Mouse (Mus musculus) right cerebral cortex, postnatal 36 days (tissue): ENCODE measurements around the gene Mdc1.
A peak's percentile ranks its signal among the peaks of the same experiment; 100 is the strongest.

Source experiments
- DNase-seq, 2 experiments: peaks; one replicate each; pipeline ENCODE4 v3.0.0; 2022; ENCODE audit warnings: low spot score in 2 of 2, mixed read lengths in 1 of 2

Gene Mdc1

DNA sequence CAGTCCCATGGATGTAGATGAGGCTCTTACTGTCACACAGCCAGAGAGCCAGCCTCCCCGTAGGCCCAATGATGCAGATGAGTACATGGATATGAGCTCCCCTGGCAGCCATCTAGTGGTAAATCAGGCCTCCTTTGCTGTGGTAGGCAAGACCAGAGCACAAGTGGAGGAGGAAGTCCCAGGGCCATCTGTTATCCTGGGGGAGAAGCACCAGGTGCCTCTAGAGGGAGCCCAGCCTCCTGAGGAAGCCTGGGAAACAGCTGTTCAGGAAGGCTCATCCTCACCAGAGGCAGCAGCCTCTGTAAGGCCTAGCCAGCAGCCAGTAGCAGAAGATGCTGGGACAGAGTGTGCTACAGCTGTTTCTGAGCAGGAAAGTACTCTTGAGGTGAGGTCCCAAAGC is 6.8 kb downstream of the Mdc1 start:
- DNase-seq = no peak

DNA sequence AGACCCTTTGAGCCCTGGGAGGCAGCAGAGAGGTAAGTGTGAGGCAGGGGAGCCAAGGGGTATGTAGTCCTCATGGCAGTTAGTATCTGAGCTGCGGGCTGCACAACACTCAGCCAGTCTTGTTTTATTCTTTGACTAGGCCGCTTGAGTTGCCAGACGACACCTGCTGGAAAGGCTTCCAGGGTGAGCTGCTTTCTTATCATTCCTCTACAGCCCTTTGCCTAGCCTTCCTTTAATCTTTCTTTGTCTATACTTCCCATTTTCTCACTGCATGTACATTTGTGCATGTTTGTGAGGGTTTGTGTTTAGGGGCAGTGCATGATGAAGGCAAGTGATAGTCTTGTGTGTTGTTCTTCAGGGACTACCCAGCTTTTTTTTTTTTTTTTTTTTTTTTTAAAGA is 9.7 kb downstream of the Mdc1 start:
- DNase-seq = no peak

DNA sequence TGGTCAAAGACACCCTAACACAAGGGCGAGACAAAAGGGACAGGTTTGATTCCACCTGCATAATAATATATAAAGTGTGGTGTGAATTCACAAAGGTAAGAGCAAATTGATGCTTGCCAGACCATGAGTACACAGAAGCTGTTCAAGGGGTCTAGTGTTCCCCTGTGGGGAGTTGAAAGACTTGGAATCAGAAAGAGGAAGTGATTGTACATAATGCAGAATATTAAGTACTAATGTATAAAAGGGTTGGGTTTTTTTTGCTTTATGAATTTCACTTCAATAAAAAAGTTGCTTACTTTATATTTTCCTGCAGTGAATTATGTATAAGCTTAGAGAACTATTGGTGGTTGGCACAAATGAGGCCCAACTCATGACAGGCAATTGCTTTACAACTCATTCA is 18.1 kb downstream of the Mdc1 start:
- DNase-seq = no peak

DNA sequence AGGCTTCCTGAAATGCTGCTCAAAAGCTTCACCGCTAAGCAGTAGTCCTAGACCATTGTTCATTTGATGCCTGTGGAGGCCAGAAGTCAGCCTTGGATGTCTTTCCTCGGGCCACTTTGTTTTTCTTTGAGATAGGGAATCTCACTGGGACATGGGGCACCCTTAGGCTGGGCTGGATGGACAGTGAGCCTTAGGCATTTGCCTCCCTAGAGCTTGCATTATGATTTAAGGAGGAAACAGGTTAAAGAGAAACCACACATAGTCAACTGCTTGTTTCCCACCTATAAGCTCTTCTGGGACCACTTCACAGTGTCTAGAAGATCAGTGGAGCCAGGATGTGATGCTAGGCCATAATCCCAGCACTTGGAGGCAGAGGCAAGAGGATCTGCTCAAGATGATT is 18.5 kb downstream of the Mdc1 start:
- no peak for DNase-seq

DNA sequence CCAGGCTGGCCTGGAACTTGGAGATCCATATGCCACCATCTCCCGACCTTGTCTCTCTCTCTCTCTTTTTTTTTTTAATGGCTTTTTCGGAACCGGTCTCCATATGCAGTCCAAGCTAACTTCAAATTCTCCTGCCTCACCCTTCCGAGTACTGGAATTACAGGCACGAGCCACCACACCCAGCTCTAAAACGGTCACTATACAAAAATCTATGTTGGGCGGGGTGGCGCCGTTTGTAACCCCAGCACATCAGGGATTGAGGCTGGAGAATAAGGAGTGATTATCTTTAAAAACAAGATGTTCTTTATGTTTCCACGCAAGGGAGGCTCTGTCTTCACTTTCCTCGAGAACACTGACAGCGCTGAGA is 19.5 kb downstream of the Mdc1 start:
- no peak for DNase-seq

DNA sequence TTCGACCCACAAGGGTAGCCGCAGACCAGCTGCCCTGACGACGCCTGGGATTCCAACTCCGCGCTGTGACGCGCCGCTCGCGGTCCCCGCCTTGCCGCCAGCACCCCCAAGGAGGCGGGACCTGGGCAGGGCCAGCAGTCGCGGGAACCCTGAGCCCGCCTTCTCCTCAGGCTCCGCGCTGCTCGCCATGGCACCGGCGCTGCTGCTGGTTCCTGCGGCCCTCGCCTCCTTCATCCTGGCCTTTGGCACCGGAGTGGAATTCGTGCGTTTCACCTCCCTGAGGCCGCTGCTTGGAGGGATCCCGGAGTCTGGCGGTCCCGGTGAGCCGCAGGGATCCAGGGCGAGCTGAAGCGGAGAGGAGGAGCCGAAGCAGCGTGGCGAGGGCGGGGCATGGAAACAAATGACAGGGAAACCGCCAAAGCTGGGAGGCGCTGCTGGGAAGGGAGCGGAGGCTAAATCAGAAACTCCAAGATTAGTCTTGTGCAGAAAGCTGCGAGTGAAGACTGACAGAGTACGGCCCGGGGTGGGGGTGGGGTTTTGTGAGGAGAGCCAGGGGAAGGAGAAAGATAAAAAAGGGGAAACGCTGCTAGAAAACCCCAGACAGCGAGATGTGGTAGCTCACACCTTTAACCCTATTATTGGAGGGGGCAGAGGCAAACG is 20.0 kb downstream of the Mdc1 start, which contains the start of gene Nrm:
TSS of gene Nrm (plus strand) at position 121 of the 660 bp plus-strand sequence.
- DNase-seq = peak; percentile 85 to 86

DNA sequence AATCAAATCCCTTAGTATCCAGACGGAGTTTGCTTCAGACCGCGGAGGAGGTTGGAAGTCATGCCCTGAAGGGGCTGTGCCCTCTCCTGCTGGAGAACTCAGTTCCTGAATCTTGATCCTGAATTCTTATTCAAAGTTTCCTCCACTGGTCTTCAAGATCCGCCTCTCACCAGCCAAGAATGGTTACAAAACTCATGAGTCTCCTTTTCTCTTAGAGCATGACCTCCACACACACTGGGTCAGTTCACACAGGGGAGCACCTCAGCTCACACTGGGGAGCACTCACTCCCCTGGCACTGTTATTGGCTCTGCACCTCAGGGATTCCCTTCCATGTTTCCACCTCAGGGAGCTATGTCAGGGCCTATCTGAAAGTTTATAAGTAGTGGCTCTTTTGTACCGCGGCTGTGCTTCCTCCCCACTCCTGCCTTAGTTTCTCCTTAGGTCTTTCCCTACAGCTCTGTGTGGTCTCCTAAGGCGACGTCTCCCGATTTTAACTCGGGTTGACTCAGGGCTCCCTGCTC is 23.6 kb downstream of the Mdc1 start:
- DNase-seq = no peak

DNA sequence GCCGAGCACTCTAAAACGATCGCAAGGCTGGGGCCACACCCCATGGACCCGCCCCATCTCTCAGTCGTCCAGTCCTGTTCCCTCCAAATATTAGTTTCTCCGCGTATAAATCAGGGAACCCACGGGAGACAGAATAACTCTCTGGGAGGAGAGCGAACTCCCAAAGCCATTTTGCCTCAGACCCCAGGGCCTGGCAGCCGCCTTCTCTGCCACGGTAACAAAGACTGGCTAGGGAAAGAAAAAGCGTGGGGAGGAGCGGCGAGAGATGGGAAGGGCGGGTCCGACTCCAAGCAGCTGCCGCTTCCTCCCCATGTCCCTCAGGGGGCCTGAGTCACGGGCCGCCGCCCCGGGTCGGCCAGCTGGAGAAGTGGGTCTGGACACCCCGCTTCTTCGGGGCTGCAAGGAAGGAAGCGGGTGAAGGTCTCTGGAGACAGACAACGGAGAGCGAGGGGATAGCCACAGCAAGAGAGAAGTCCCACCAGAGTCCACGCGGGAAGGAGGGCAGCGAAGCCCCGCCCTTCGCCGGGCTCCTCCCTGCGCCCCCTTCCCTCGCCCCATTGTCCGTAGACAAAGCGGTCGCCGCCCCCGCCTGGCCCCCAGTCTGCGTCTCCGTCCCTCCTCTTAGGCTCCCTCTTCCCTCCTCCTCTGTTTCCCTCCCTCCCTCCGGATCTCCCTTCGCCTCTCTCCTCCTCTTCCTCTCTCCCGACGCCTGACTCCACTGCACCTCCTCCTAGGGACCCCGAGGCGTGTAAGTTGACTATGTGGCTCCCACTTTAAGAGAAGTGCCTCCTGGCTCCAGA is 24.4 kb downstream of the Mdc1 start, which contains the start of gene Ppp1r18:
TSS of gene Ppp1r18 (plus strand) at position 113 of the 800 bp plus-strand sequence.
- DNase-seq = no peak

DNA sequence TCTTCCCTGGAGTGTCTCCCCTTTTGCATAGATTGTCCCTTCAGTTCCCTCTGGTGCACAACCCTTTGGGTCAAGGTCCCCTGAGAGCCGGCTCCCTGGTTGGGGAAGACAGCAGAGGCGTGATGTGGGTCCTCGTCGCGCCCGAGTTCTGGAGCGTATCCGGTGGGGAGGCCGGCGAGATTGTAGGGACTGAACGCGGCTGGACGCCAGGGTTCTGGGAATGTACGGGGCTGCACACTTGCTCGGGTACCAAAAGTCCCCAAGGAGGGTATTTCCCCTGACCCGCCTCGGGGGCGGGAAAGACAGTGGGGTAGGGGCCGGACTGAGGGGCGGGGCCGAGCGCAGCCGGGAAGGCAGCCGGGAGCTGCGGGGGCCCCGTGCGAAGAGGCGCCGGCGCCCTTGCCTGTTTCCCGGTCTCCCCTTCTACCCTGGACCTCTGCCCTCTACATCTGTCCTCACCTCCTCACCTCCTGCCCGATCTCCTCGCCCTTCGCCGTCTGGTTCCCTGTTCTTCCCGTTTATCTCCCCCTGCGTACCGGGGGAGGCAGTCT is 25.0 kb downstream of the Mdc1 start:
- no peak for DNase-seq

DNA sequence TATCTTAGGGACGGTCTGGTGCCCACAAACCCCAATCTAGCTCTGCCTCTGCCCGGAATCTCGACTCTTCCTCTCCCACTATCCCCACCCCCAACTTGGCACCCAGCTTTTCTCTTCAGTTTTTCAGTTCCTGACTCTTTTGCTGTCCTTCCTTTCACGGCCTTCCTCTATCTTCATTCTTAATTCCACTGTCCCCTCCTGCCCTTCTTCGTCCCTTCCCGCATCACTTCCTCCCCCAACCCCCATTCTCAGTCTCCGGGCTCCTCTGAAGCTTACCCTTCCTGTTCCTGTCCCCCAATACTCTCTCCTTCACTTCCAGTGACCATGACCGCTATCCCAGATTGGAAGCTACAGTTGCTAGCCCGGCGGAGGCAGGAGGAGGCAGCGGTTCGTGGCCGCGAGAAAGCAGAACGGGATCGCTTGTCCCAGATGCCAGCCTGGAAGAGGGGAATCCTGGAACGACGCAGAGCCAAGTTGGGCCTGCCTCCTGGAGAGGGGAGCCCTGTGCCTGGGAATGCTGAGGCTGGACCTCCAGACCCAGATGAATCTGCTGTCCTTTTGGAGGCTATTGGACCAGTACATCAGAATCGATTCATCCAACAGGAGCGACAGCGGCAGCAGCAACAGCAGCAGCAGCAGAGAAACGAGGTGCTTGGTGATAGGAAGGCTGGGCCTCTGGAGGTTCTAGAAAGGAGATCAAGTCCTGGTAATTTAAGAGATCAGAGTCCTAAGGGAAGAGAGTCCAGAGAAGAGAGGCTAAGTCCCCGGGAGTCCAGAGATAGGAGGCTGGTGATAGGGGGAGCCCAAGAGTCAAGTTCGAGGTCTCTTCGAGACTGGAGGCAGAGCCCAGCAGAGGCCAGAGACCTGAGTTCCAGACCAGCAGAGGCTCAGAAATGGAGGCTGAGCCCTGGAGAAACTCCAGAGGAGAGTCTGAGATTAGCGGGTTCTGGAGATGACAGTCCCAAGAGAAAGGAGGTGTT is 25.9 kb downstream of the Mdc1 start:
- DNase-seq = no peak

DNA sequence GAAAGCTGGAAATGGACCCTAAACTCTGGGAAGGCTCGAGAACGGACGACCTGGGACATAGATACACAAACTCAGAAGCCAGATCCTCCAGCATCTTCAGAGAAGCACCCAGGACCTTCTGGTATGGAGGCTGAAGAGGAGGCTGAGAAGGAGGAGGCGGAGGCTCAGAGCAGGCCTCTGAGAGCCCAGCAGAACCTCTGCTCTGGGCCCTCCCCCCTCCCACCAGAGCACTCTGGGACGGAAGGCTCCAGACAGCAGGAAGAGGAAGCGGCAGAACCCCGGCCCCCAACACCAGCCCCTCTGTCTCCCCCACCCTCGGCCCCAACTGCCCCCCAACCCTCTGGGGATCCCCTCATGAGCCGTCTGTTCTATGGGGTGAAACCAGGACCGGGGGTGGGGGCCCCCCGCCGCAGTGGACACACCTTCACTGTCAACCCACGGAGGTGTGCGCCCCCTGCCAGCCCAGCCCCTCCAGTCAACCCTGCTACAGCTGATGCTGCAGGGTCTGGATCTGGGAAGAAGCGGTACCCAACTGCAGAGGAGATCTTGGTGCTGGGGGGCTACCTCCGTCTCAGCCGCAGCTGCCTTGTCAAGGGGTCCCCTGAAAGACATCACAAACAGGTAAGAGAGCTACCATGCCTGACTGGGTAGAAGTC is 27.0 kb downstream of the Mdc1 start:
- no peak for DNase-seq

DNA sequence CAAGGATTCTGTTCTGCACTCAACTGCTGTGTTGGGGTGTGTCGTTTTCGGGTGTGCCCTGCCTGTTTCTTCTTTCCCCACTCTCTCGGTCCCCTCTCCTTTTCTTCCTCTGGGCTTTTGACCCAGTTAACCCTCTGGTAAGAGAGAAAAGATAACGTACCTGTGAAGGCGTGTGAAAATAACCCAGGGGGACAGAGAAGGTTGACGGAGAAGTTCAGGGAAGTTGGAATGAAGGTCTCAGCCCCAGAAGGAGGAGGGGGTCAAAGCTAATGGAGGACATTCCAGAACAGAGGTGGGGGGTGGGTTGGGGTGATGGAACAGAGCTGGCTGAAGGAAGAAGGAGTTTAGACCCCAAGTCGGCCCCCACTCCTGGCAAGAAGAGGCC is 27.6 kb downstream of the Mdc1 start:
- DNase-seq = no peak

DNA sequence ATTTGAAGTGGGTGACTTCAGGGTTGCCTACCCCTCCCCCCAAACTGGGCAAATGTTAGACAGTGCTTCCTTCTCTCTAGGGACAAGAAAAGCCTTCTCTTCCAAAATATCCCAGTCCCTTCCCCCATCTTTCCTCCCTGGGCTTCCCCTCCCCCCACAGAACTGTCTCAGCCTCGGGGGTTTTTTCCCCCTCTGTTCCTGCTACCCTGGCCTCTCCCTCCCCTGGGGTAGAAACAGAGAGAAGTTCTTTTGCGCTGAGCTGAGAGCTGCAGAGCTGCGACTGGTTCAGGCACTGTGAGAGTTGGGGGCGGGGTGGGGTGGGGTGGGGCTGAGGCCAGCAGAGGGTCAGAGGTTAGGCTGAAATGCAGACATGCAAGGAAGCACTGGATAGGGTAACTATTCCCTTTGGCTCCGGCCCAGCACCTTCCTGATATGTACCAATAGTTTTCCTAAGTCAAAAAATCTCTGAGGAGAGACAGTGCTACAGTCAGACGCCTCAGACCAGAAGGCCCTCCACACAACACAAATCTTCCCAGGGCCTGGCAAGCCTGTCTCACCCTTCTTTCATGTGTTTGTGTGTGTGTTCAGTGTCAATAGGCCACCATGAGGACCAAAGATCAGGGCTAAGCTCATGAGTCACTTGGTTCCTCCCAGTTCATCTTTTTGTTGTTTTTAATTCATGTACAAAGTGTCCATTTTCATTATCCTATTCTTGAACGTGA is 28.2 kb downstream of the Mdc1 start:
- DNase-seq = no peak

DNA sequence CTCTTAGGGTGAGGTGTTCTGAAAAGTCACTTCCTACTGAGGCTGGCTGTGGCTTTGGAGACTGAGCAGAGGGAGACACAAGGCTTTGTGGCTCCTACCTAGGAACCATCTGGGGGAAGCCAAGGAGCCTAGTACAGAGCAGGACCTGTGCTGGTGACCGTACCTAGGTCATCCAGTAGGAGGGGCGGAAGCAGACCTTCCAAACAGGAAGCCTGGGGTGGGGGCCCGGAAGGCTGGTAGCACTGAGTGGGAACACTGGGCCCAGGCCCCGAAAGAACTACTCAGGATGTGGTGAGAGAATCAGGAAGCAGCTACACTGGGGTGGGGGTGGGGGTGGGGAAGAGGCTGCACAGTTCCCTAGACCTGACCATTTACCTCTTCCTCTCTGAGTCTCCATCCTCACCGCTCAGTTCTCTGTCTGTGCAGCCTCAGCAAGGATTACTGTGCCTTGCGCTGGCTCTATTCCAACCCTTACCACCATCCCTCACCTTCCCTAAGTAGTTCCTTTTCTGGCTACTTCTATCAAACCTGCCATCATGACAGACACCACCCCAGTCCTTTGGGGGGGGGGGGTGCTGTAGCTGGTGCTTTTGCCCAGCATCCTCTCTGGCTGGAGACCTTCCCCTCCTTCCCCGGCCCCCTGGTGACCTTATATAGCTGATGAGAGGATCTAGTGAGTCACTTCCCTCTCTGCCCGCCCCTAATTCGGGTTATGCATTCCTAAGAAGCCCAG is 29.0 kb downstream of the Mdc1 start:
- DNase-seq = no peak

DNA sequence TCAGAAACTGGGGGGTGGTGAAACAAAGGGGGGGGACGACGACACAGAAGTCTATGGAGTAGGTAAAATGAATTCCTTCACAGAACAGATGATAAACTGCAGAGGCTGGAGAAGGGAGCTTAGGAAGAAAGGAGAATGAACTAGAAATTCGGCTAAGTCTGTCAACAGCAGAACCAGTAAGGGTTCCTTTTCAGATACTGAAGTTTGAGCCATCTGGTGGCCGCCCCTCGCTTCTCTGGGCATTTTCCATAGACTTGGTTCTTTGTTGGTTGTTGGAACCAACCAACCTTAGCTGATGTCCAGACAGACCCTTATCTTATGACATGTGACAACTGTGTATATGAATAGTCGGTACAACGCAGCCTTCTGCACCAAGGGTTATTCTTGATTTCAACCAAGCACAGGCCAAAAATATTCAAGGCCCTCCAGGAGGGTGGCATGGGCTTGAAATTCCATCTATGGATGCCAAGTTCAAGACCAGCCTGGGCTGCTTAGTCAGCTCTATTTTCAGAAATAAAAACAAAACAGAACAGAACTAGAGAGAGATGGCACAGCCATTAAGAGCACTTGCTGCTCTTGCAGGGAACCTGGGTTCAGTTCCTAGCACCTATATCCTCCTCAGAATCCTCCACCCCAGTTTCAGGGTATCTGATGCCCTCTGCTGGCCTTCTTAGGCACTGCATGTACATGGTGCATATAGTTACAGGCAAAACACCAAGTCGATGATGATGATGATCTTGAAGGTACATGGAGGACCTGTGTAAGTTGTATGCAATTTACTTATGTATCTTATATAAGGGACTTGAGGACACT is 29.8 kb downstream of the Mdc1 start:
- no peak for DNase-seq

DNA sequence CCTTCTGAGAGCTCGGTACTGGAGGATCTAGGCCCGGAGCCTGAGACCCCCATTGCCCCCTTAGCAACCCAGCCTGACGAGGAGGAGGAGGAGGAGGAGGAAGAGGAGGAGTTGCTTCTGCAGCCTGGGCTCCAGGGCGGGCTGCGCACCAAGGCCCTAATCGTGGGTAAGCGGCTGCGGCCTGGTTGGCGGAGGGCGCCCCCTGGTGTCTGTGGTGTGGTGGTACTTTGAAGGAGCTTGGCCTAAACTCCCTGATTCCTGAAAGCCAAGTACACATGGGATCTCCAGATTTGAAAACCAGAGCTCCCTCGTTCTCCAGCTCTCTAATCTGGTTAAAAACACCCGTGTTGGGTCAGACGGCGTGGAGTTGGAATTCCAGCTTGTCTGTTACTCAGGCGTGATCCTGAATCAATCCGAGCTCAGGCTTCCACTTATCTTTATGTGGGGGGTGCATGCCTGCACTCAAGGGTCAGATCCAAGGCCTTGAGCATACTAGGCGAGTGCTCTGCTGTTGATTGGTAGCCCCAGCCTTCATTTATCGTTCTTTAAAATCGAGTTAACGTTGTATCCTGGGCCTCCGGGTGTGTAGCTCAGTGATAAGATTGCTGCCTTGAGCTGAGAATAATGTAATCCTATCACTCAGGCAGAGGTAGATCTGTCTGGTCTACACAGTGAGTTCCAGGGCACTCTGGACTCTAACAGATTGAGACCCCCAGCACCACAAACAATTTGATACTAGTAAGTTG is 32.6 kb downstream of the Mdc1 start:
- DNase-seq = peak; percentile 68 to 72

DNA sequence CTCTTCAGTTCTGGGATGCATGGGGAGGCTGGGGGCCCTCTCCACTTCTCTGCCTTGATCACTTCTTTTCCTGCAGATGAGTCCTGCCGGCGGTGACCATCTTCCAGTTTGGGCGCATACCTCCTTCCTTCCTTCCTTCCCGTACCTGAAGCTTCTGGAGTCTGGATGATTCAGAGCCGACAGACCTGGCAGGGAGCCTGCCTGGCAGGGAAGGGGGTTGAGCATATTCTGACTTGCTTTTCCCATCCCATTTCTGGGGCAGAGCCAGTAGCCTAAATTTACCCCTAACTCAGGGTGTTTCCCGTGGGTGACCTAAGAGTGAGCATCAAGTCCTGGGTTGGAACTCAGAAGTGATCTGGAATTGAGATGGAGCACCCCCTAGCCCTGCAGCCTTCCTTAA is 33.4 kb downstream of the Mdc1 start:
- DNase-seq = peak; percentile 55 to 62
